Mouse (Mus musculus) CH12.LX (cell line): ENCODE results near the gene Tada2a. TPM values are rescaled to one million over a fixed set of nuclear protein-coding genes. Genes with fewer than 3 reads are reported as not detected.

Source experiments
- DNase-seq: peaks from one replicate; pipeline ENCODE4 v3.0.0-alpha.2; 2013; ENCODE audit errors: extremely low read depth
- H3K27ac ChIP-seq: 2 replicates; pipeline ENCODE4 v1.5.1; 2012; ENCODE audit warnings: low read depth, mild to moderate bottlenecking, control low read depth, moderate library complexity; ENCODE audit not compliant: insufficient read depth
- H3K27me3 ChIP-seq: replicated peaks from 2 replicates; pipeline ENCODE3; 2012; ENCODE audit warnings: inconsistent platforms
- H3K36me3 ChIP-seq, 2 experiments: replicated peaks in 1 of 2; 2 replicates each; pipeline versions ENCODE3 to v1.6.1; 2012; ENCODE audit warnings: inconsistent platforms in 1 of 2, low read length in 1 of 2, mild to moderate bottlenecking in 1 of 2, mixed read lengths in 1 of 2, moderate library complexity in 1 of 2; ENCODE audit not compliant: control insufficient read depth in 1 of 2, insufficient read depth in 1 of 2
- H3K4me1 ChIP-seq, 2 experiments: 2 replicates each; pipeline ENCODE4 v1.6.1; 2012; ENCODE audit warnings: inconsistent platforms in 1 of 2, moderate library complexity in 1 of 2; ENCODE audit not compliant: insufficient read depth in 2 of 2, control insufficient read depth in 1 of 2
- H3K4me2 ChIP-seq: 2 replicates; pipeline ENCODE4 v1.6.1; 2012; ENCODE audit warnings: low read depth, mild to moderate bottlenecking, control low read depth; ENCODE audit not compliant: poor library complexity, insufficient read depth, severe bottlenecking
- H3K4me3 ChIP-seq, 3 experiments: fragments of 150-350 bp in 1 of 3; sonication (generic) in 1 of 3; replicated peaks in 1 of 3; 2 replicates each; pipeline versions ENCODE3 to v1.5.1; 2011 to 2012; ENCODE audit warnings: low read depth in 2 of 3, low read length in 2 of 3, mild to moderate bottlenecking in 2 of 3, moderate library complexity in 2 of 3, control low read depth in 1 of 3, improper control_type of control experiment in 1 of 3, inconsistent platforms in 1 of 3, mixed read lengths in 1 of 3; ENCODE audit not compliant: poor library complexity in 1 of 3
- H3K79me2 ChIP-seq: replicated peaks from 2 replicates; pipeline ENCODE4 v1.6.1; 2012; ENCODE audit warnings: mild to moderate bottlenecking, moderate library complexity; ENCODE audit not compliant: control insufficient read depth, poor library complexity, insufficient read depth, severe bottlenecking; ENCODE audit errors: extremely low read depth
- H3K9ac ChIP-seq: 2 replicates; pipeline ENCODE4 v1.6.1; 2012; ENCODE audit warnings: low read depth, mild to moderate bottlenecking, control low read depth, moderate library complexity; ENCODE audit not compliant: insufficient read depth
- H3K9me3 ChIP-seq: replicated peaks from 2 replicates; pipeline ENCODE3; 2012; ENCODE audit warnings: low read length, inconsistent platforms, mixed read lengths
- BHLHE40 ChIP-seq: IDR thresholded peaks from 2 replicates; pipeline ENCODE4 v1.6.1; 2011; ENCODE audit warnings: mild to moderate bottlenecking, low read depth, low read length, improper control_type of control experiment
- CHD1 ChIP-seq: IDR thresholded peaks from 2 replicates; pipeline ENCODE4 v1.6.1; 2012; ENCODE audit warnings: low read depth, low read length, improper control_type of control experiment, inconsistent platforms
- CHD2 ChIP-seq: IDR thresholded peaks from 2 replicates; pipeline ENCODE4 v1.6.1; 2011; ENCODE audit warnings: low read length, improper control_type of control experiment
- CTCF ChIP-seq, 2 experiments: IDR thresholded peaks in 1 of 2; conservative IDR thresholded peaks in 1 of 2; 2 replicates each; pipeline ENCODE4 v1.5.1; 2011 to 2012; ENCODE audit warnings: low read depth in 2 of 2, low read length in 2 of 2, improper control_type of control experiment in 1 of 2, inconsistent platforms in 1 of 2, mild to moderate bottlenecking in 1 of 2, moderate library complexity in 1 of 2
- E2F4 ChIP-seq: IDR thresholded peaks from 2 replicates; pipeline ENCODE4 v1.6.1; 2011; ENCODE audit warnings: low read depth, low read length, improper control_type of control experiment; ENCODE audit not compliant: insufficient replicate concordance
- ELF1 ChIP-seq: IDR thresholded peaks from 2 replicates; pipeline ENCODE4 v1.6.1; 2014; ENCODE audit warnings: low read depth, mild to moderate bottlenecking, inconsistent platforms, low read length, improper control_type of control experiment
- EP300 ChIP-seq: IDR thresholded peaks from 2 replicates; pipeline ENCODE4 v1.6.1; 2011; ENCODE audit warnings: low read length, improper control_type of control experiment
- ETS1 ChIP-seq: conservative IDR thresholded peaks from 2 replicates; pipeline ENCODE4 v1.6.1; 2012; ENCODE audit warnings: low read depth, mild to moderate bottlenecking, inconsistent platforms, low read length, improper control_type of control experiment, moderate library complexity
- GABPA ChIP-seq: IDR thresholded peaks from 2 replicates; pipeline ENCODE4 v1.6.1; 2012; ENCODE audit warnings: low read depth, low read length, improper control_type of control experiment, inconsistent platforms; ENCODE audit not compliant: insufficient replicate concordance
- HCFC1 ChIP-seq: IDR thresholded peaks from 2 replicates; pipeline ENCODE4 v1.6.1; 2012; ENCODE audit warnings: low read depth, mild to moderate bottlenecking, inconsistent platforms, low read length, improper control_type of control experiment
- IRF4 ChIP-seq: IDR thresholded peaks from 2 replicates; pipeline ENCODE4 v1.6.1; 2014; ENCODE audit warnings: low read depth, mild to moderate bottlenecking, inconsistent platforms, low read length, improper control_type of control experiment
- JUN ChIP-seq: IDR thresholded peaks from 2 replicates; pipeline ENCODE4 v1.6.1; 2011; ENCODE audit warnings: low read depth, mild to moderate bottlenecking, low read length, improper control_type of control experiment, moderate library complexity; ENCODE audit not compliant: insufficient read depth
- JUND ChIP-seq: conservative IDR thresholded peaks from 2 replicates; pipeline ENCODE4 v1.6.1; 2011; ENCODE audit warnings: low read depth, low read length, improper control_type of control experiment
- KAT2A ChIP-seq: IDR thresholded peaks from 2 replicates; pipeline ENCODE4 v1.6.1; 2012; ENCODE audit warnings: low read length, improper control_type of control experiment, inconsistent platforms; ENCODE audit not compliant: insufficient replicate concordance
- MAFK ChIP-seq: IDR thresholded peaks from 2 replicates; pipeline ENCODE4 v1.6.1; 2011; ENCODE audit warnings: low read length, improper control_type of control experiment; ENCODE audit not compliant: insufficient replicate concordance
- MAX ChIP-seq: IDR thresholded peaks from 2 replicates; pipeline ENCODE4 v1.6.1; 2011; ENCODE audit warnings: low read length, improper control_type of control experiment
- MAZ ChIP-seq: IDR thresholded peaks from 2 replicates; pipeline ENCODE4 v1.6.1; 2012; ENCODE audit warnings: low read depth, mild to moderate bottlenecking, inconsistent platforms, low read length, improper control_type of control experiment, moderate library complexity
- MEF2A ChIP-seq: IDR thresholded peaks from 2 replicates; pipeline ENCODE4 v1.6.1; 2014; ENCODE audit warnings: low read depth, mild to moderate bottlenecking, inconsistent platforms, low read length, improper control_type of control experiment, borderline replicate concordance
- MXI1 ChIP-seq: IDR thresholded peaks from 2 replicates; pipeline ENCODE4 v1.6.1; 2011; ENCODE audit warnings: mild to moderate bottlenecking, low read depth, low read length, improper control_type of control experiment
- MYC ChIP-seq: IDR thresholded peaks from 2 replicates; pipeline ENCODE4 v1.6.1; 2011; ENCODE audit warnings: low read depth, mild to moderate bottlenecking, improper control_type of control experiment, low read length
- NELFE ChIP-seq: IDR thresholded peaks from 2 replicates; pipeline ENCODE4 v1.6.1; 2011; ENCODE audit warnings: low read depth, low read length, improper control_type of control experiment
- NRF1 ChIP-seq: IDR thresholded peaks from 2 replicates; pipeline ENCODE4 v1.6.1; 2014; ENCODE audit warnings: low read depth, mild to moderate bottlenecking, inconsistent platforms, low read length, improper control_type of control experiment, moderate library complexity
- PAX5 ChIP-seq: IDR thresholded peaks from 2 replicates; pipeline ENCODE4 v1.6.1; 2012; ENCODE audit warnings: low read length, inconsistent platforms, mixed read lengths
- POLR2AphosphoS2 ChIP-seq: IDR thresholded peaks from 2 replicates; pipeline ENCODE4 v1.6.1; 2011; ENCODE audit warnings: low read depth, low read length, improper control_type of control experiment
- RCOR1 ChIP-seq: conservative IDR thresholded peaks from 2 replicates; pipeline ENCODE4 v1.6.1; 2012; ENCODE audit warnings: low read depth, mild to moderate bottlenecking, inconsistent platforms, low read length, improper control_type of control experiment
- SIN3A ChIP-seq: IDR thresholded peaks from 2 replicates; pipeline ENCODE4 v1.6.1; 2012; ENCODE audit warnings: low read length, improper control_type of control experiment, inconsistent platforms
- SMC3 ChIP-seq: IDR thresholded peaks from 2 replicates; pipeline ENCODE4 v1.6.1; 2011; ENCODE audit warnings: low read depth, low read length, improper control_type of control experiment
- TBP ChIP-seq: conservative IDR thresholded peaks from 2 replicates; pipeline ENCODE4 v1.6.1; 2011; ENCODE audit warnings: low read depth, low read length, improper control_type of control experiment
- TCF12 ChIP-seq: IDR thresholded peaks from 2 replicates; pipeline ENCODE4 v1.6.1; 2014; ENCODE audit warnings: low read depth, mild to moderate bottlenecking, inconsistent platforms, low read length, improper control_type of control experiment
- UBTF ChIP-seq: IDR thresholded peaks from 2 replicates; pipeline ENCODE4 v1.6.1; 2012; ENCODE audit warnings: low read depth, mild to moderate bottlenecking, inconsistent platforms, low read length, improper control_type of control experiment, moderate library complexity
- USF1 ChIP-seq: IDR thresholded peaks from 2 replicates; pipeline ENCODE4 v1.6.1; 2014; ENCODE audit warnings: low read depth, mild to moderate bottlenecking, inconsistent platforms, low read length, improper control_type of control experiment
- USF2 ChIP-seq: conservative IDR thresholded peaks from 2 replicates; pipeline ENCODE4 v1.6.1; 2011; ENCODE audit warnings: low read depth, low read length, improper control_type of control experiment
- ZC3H11A ChIP-seq: IDR thresholded peaks from 2 replicates; pipeline ENCODE4 v1.6.1; 2012; ENCODE audit warnings: low read depth, mild to moderate bottlenecking, inconsistent platforms, low read length, improper control_type of control experiment
- ZKSCAN1 ChIP-seq: IDR thresholded peaks from 2 replicates; pipeline ENCODE4 v1.6.1; 2012; ENCODE audit warnings: low read depth, inconsistent platforms, low read length, improper control_type of control experiment, borderline replicate concordance
- dilution Hi-C: fragments of 300-500 bp; cut with MboI; formaldehyde crosslinking; loops from 2 replicates; pipeline ENCODE4 v1.14.3; 2020; ENCODE audit warnings: low sequenced_read_pairs; ENCODE audit not compliant: extremely low pct_unique_long_range_greater_than_20kb, extremely low pct_ligation_motif_present
- in situ Hi-C: fragments of 300-500 bp; cut with MboI; formaldehyde crosslinking; loops from 3 replicates; pipeline ENCODE4 v1.14.3; 2019; ENCODE audit warnings: low sequenced_read_pairs, low pct_ligation_motif_present, low pct_unique_long_range_greater_than_20kb, mixed read lengths
- polyA plus RNA-seq: library from polyadenylated mRNA; unstranded; fragments of >175 nt; gene quantifications from 2 replicates; pipeline ENCODE4 v1.2.1, GENCODE M21; 2012; ENCODE audit warnings: low read depth; ENCODE audit not compliant: insufficient read length
- total RNA-seq, 2 experiments: library from RNA; depleted of rRNA; stranded (reverse); fragments of 300-350 nt in 1 of 2; fragments of >200 nt in 1 of 2; gene quantifications; 2 replicates each; pipeline ENCODE4 v1.2.3; 2012 to 2014

Tada2a gene
- total and polyA plus RNA-seq, 3 experiments: 34.1 to 66.1 (median 37.5) TPM

DNA sequence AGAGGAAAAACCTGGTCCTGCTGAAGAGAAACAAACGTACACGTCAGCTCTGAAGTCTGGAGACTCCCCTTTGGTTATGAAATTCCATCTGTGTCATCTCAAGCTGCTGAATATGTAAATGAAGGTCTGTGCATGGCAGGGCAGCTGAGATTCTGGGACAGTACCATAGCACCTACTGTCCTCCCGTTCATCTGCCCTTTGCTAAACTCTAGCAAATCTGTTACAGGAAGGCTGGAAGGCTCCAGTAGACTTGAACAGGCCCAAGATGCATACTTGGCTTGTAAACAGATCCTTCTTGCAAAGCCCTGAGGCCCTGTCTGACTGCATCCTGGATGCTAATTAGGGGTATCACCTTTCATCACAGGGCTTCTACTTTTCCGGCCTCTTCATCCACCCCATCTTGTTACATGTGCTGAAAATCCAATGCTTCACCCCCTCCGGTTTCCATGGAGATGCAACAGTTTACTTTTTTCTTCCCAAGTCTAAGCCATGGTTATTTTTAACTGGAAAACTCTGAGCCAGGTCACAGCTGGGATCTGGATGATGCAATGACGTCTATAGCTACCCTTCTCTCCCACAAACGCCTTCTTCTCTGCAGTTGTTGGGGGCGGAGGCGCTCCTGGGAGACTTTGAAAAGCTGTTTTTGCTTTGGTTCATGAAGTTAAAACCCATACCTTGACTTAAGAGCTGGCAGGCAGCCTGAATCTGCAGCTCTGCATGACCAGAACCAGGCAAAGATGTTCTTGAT lies 56.3 kb downstream of the Tada2a start (continued):
- TF ChIP-seq RCOR1 (peak; percentile 97), JUND (peak; percentile 89), NRF1 (0 out of 2 replicates have a peak, but pooled peaks have one; percentile 17), CHD2 (peak; percentile 79), ELF1 (peak; percentile 71)

DNA sequence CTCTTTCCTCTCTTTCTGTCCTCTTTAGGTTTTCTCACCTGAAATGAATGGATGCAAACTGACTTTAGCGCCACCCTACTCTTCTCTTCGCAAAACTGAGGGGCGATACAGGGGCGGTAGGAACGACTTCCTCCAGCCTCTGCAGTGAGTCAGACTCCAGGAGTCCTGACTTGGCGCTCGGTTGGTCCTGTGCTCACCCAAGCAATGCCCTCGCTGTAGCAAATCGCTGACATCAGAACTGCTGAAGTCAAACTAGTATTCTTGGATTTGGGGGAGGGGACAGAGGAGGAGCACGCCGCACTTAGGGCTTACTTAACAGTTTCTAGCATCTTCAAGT lies 60.4 kb downstream of the Tada2a start, which contains the start of gene Dusp14:
Gene Dusp14 (minus strand): TSS at position 228 of the 337 bp plus-strand sequence.
- Histone ChIP-seq H3K27ac (peak within 1 kb of the TSS; percentile 87), H3K9me3 (no peaks in the 10 kb centered on the region), H3K9ac (peak within 1 kb of the TSS; percentile 79), H3K4me2 (peak within 1 kb of the TSS; percentile 91), H3K4me3 (peak within 1 kb of the TSS; percentile 64 to 76 (median 75)), H3K27me3 (no peaks in the 10 kb centered on the region), H3K4me1 (peaks cover 18 to 74% of the 10 kb centered on the region in 2 experiments), H3K79me2 (peaks cover 23% of the 10 kb centered on the region), H3K36me3 (no peaks in the 10 kb centered on the region)
- dilution Hi-C loops: no loop called here
- DNase-seq: peak; percentile 84
- in situ Hi-C loops: no loop called here
- TF ChIP-seq MYC: peak; percentile 74
- TF ChIP-seq ETS1: peak; percentile 83
- peak; percentile 67 for TF ChIP-seq SIN3A
- TF ChIP-seq TBP: 0 out of 2 replicates have a peak, but pooled peaks have one; percentile 16
- peak; percentile 38; the same call in 1 of the 2 replicates for TF ChIP-seq HCFC1
- TF ChIP-seq JUND: 0 out of 2 replicates have a peak, but pooled peaks have one; percentile 11
- TF ChIP-seq POLR2AphosphoS2: no peak; the same call in 1 of the 2 replicates
- TF ChIP-seq ELF1: peak; percentile 56
- TF ChIP-seq PAX5: no peak
- 0 out of 2 replicates have a peak, but pooled peaks have one; percentile 38 for TF ChIP-seq KAT2A
- TF ChIP-seq MAX: peak; percentile 29; the same call in 1 of the 2 replicates
- peak; percentile 74 for TF ChIP-seq MXI1
- TF ChIP-seq GABPA: no peak
- no peak for TF ChIP-seq RCOR1
- TF ChIP-seq BHLHE40: peak; percentile 43; the same call in 1 of the 2 replicates
- peak; percentile 79; the same call in 1 of the 2 replicates for TF ChIP-seq CHD2
- peak; percentile 11; the same call in 1 of the 2 replicates for TF ChIP-seq JUN
- TF ChIP-seq UBTF: no peak
- no peak for TF ChIP-seq SMC3
- no peak for TF ChIP-seq ZKSCAN1
- TF ChIP-seq USF1: no peak
- peak; percentile 45 for TF ChIP-seq NELFE
- peak; percentile 88; the same call in 1 of the 2 replicates for TF ChIP-seq CHD1
- TF ChIP-seq MAFK: peak; percentile 73
- peak; percentile 45 for TF ChIP-seq IRF4
- 0 out of 4 replicates have a peak, but pooled peaks of 1 of the 2 experiments have one; percentile 4 for TF ChIP-seq CTCF (conservative IDR thresholded peaks at IDR 0.05 in 1 of 2, IDR thresholded peaks at IDR 0.05 in 1 of 2; ENCODE audit: low read depth in 2 of 2, low read length in 2 of 2)
- TF ChIP-seq TCF12: peak; percentile 50; the same call in 1 of the 2 replicates
- peak; percentile 78; the same call in 1 of the 2 replicates for TF ChIP-seq MEF2A
- TF ChIP-seq EP300: peak; percentile 48; the same call in 1 of the 2 replicates
- TF ChIP-seq ZC3H11A: no peak
- no peak for TF ChIP-seq MAZ
- no peak for TF ChIP-seq USF2
- TF ChIP-seq E2F4: no peak
